Mouse (Mus musculus) limb, embryonic 11.5 days (tissue): ENCODE measurements at regions not wholly inside any gene's neighbourhood (a gene's known extent, or its start where the extent isn't known, plus 50 kb on each side); places are given as distances from the start of the nearest gene placed in this dataset. TPM values are rescaled to one million over a fixed set of nuclear protein-coding genes. Genes with fewer than 3 reads are reported as not detected.

ENCODE experiments used
- ATAC-seq: fragments of 200-750 bp; cut with Nextera tagmentation; 2 replicates; pipeline ENCODE4 v1.8.0; 2017; ENCODE audit warnings: low read depth; ENCODE audit not compliant: insufficient number of reproducible peaks, low FRiP score, low TSS enrichment
- DNase-seq: peaks from one replicate; pipeline ENCODE4 v3.0.0-alpha.2; 2015; ENCODE audit warnings: low spot score
- H3K27ac ChIP-seq: fragments of 300-500 bp; sonication (generic); replicated peaks from 2 replicates; pipeline ENCODE4 v1.5.1; 2014; ENCODE audit warnings: low read depth, mild to moderate bottlenecking, low read length
- H3K27me3 ChIP-seq: fragments of 300-500 bp; sonication (generic); 2 replicates; pipeline ENCODE4 v1.6.1; 2014; ENCODE audit warnings: mild to moderate bottlenecking, low read length, mixed read lengths; ENCODE audit not compliant: control insufficient read depth, insufficient read depth
- H3K36me3 ChIP-seq: fragments of 300-500 bp; sonication (generic); 2 replicates; pipeline ENCODE4 v1.6.1; 2014; ENCODE audit warnings: mild to moderate bottlenecking, low read length, moderate library complexity, mixed read lengths; ENCODE audit not compliant: control insufficient read depth, insufficient read depth
- H3K4me1 ChIP-seq: fragments of 300-500 bp; sonication (generic); 2 replicates; pipeline ENCODE4 v1.6.1; 2014; ENCODE audit warnings: low read length, mixed read lengths; ENCODE audit not compliant: control insufficient read depth, insufficient read depth
- H3K4me2 ChIP-seq: fragments of 300-500 bp; sonication (generic); 2 replicates; pipeline ENCODE4 v1.6.1; 2014; ENCODE audit warnings: low read depth, mild to moderate bottlenecking, moderate library complexity; ENCODE audit not compliant: severe bottlenecking
- H3K4me3 ChIP-seq: fragments of 300-500 bp; sonication (generic); 2 replicates; pipeline ENCODE4 v1.5.1; 2014; ENCODE audit warnings: low read depth, low read length
- H3K9ac ChIP-seq: fragments of 300-500 bp; sonication (generic); 2 replicates; pipeline ENCODE4 v1.6.1; 2014; ENCODE audit warnings: mild to moderate bottlenecking, low read length
- H3K9me3 ChIP-seq: fragments of 300-500 bp; sonication (generic); 2 replicates; pipeline ENCODE4 v1.6.1; 2016; ENCODE audit warnings: low read length; ENCODE audit not compliant: control insufficient read depth
- WGBS: fragments of 180-500 bp; shearing (Covaris S2); extraction: QIAGEN DNeasy Blood & Tissue Kit; methylation state at CpG from one replicate; pipeline ENCODE4 v1.1.7; 2014; 5-methylcytosine and 5-hydroxymethylcytosine counted together
- microRNA-seq: library from miRNA; unstranded; fragments of <30 nt; microRNA quantifications from one replicate; pipeline ENCODE4, GENCODE M21; 2016

GRCm38 (mm10) chr6:133170548-133170947, 65.8 kb downstream of the Smim10l1 start:
- no peak for ATAC-seq
- DNase-seq = no peak
- H3K4me2 ChIP-seq = no peak overlapping the region
- H3K27ac ChIP-seq = no peak overlapping the region
- H3K9ac ChIP-seq = no peak overlapping the region
- H3K27me3 ChIP-seq = no peaks in the 10 kb centered on the region
- no peaks in the 10 kb centered on the region for H3K9me3 ChIP-seq
- H3K36me3 ChIP-seq = no peaks in the 10 kb centered on the region
- H3K4me1 ChIP-seq = no peaks in the 10 kb centered on the region
- WGBS = 83% methylated on average over 1 of the region's 1 CpGs
- no peak overlapping the region for H3K4me3 ChIP-seq

GRCm38 (mm10) chr6:133171286-133171685, 66.6 kb downstream of the Smim10l1 start:
- WGBS = 51% methylated on average over 2 of the region's 2 CpGs
- Histone ChIP-seq H3K27ac (no peak overlapping the region), H3K4me3 (no peak overlapping the region), H3K9me3 (no peaks in the 10 kb centered on the region), H3K4me1 (no peaks in the 10 kb centered on the region), H3K4me2 (no peak overlapping the region), H3K27me3 (no peaks in the 10 kb centered on the region), H3K36me3 (no peaks in the 10 kb centered on the region), H3K9ac (no peak overlapping the region)
- DNase-seq (no peak), ATAC-seq (no peak)

GRCm38 (mm10) chr6:133206173-133206572, 85.8 kb upstream of the 5530400C23Rik start:
- no peak overlapping the region for H3K4me3 ChIP-seq
- ATAC-seq (no peak), DNase-seq (peak; percentile 58)
- H3K9me3 ChIP-seq = no peaks in the 10 kb centered on the region
- H3K36me3 ChIP-seq = no peaks in the 10 kb centered on the region
- H3K27ac ChIP-seq = no peak overlapping the region
- H3K4me2 ChIP-seq = no peak overlapping the region
- no peaks in the 10 kb centered on the region for H3K27me3 ChIP-seq
- no peaks in the 10 kb centered on the region for H3K4me1 ChIP-seq
- 12% methylated on average over 3 of the region's 3 CpGs for WGBS
- no peak overlapping the region for H3K9ac ChIP-seq

Small RNA genes lying in the stretch of these regions (microRNA-seq; reads per million reads assigned to microRNA genes)
- gene Gm23403 = not detected
- not detected for gene Gm25019
